Mouse (Mus musculus) CH12.LX (cell line): ENCODE data around the gene Fibp.

Source experiments
- JUND ChIP-seq: conservative IDR thresholded peaks from 2 replicates; pipeline ENCODE4 v1.6.1; 2011; ENCODE audit warnings: low read depth, low read length, improper control_type of control experiment
- TBP ChIP-seq: conservative IDR thresholded peaks from 2 replicates; pipeline ENCODE4 v1.6.1; 2011; ENCODE audit warnings: low read depth, low read length, improper control_type of control experiment
- UBTF ChIP-seq: IDR thresholded peaks from 2 replicates; pipeline ENCODE4 v1.6.1; 2012; ENCODE audit warnings: low read depth, mild to moderate bottlenecking, inconsistent platforms, low read length, improper control_type of control experiment, moderate library complexity
- ZKSCAN1 ChIP-seq: IDR thresholded peaks from 2 replicates; pipeline ENCODE4 v1.6.1; 2012; ENCODE audit warnings: low read depth, inconsistent platforms, low read length, improper control_type of control experiment, borderline replicate concordance
- ZMIZ1 ChIP-seq: IDR thresholded peaks from 2 replicates; pipeline ENCODE4 v1.6.1; 2012; ENCODE audit warnings: low read depth, mild to moderate bottlenecking, inconsistent platforms, low read length, improper control_type of control experiment

GRCm38 (mm10) chr19:5421784-5422183 lies 38.6 kb upstream of the Fibp start:
- no peak for TF ChIP-seq UBTF
- TF ChIP-seq ZKSCAN1 = no peak
- no peak for TF ChIP-seq ZMIZ1
- TF ChIP-seq TBP = no peak
- TF ChIP-seq JUND = no peak
